Mouse (Mus musculus): ENCODE measurements around the gene Usp12. TPM values are rescaled to one million over a fixed set of nuclear protein-coding genes. Genes with fewer than 3 reads are reported as not detected.

The Usp12 gene
- total RNA-seq, 2 experiments from 2014 or later: 26.3 to 30.0 TPM

- no peak for DNase-seq
These were observed 3.2 kb upstream of the Usp12 start for GRCm38 (mm10) chr5:146798031-146798430.

- DNase-seq: no peak
These were observed 922 bp upstream of the Usp12 start for GRCm38 (mm10) chr5:146795728-146796127.

- peak; percentile 67 for DNase-seq
These were observed 538 bp downstream of the Usp12 start for GRCm38 (mm10) chr5:146794084-146794852.

- DNase-seq: no peak
These were observed 1.1 kb downstream of the Usp12 start for GRCm38 (mm10) chr5:146793630-146794083.

- no peak for DNase-seq
These were observed 2.5 kb downstream of the Usp12 start for GRCm38 (mm10) chr5:146792140-146792791.

GRCm38 (mm10) chr5:146790944-146791343 is 3.9 kb downstream of the Usp12 start:
- DNase-seq: no peak

- DNase-seq: no peak
These were observed 5.4 kb downstream of the Usp12 start for GRCm38 (mm10) chr5:146789413-146789812.

- DNase-seq: no peak
These were observed 8.7 kb downstream of the Usp12 start for GRCm38 (mm10) chr5:146786123-146786522.

GRCm38 (mm10) chr5:146783891-146784290 is 10.9 kb downstream of the Usp12 start:
- DNase-seq: no peak

- no peak for DNase-seq
These were observed 11.5 kb downstream of the Usp12 start for GRCm38 (mm10) chr5:146783300-146783699.

- no peak for DNase-seq
These were observed 13.1 kb downstream of the Usp12 start for GRCm38 (mm10) chr5:146781663-146782062.

- DNase-seq: no peak
These were observed 14.9 kb downstream of the Usp12 start for GRCm38 (mm10) chr5:146779931-146780330.

- no peak for DNase-seq
These were observed 17.7 kb downstream of the Usp12 start for GRCm38 (mm10) chr5:146776988-146777639.

GRCm38 (mm10) chr5:146771982-146772381 is 22.8 kb downstream of the Usp12 start:
- DNase-seq: peak; percentile 74

GRCm38 (mm10) chr5:146770002-146770848 is 24.6 kb downstream of the Usp12 start:
- DNase-seq: no peak

GRCm38 (mm10) chr5:146765791-146766190 is 29.0 kb downstream of the Usp12 start:
- DNase-seq: no peak

GRCm38 (mm10) chr5:146759159-146759558 is 35.6 kb downstream of the Usp12 start:
- no peak for DNase-seq

- no peak for DNase-seq
These were observed 36.9 kb downstream of the Usp12 start for GRCm38 (mm10) chr5:146757921-146758320.

- DNase-seq: no peak
These were observed 37.5 kb downstream of the Usp12 start for GRCm38 (mm10) chr5:146757316-146757715.

GRCm38 (mm10) chr5:146753181-146753580 is 41.6 kb downstream of the Usp12 start:
- DNase-seq: peak; percentile 39

GRCm38 (mm10) chr5:146750958-146751357 is 43.8 kb downstream of the Usp12 start:
- DNase-seq: no peak

- DNase-seq: no peak
These were observed 44.5 kb downstream of the Usp12 start for GRCm38 (mm10) chr5:146750273-146750672.

All from adrenal gland, postnatal 10 days (tissue).